Mouse (Mus musculus) inflammation-experienced regulatory T-cells, adult 16 weeks (primary cell): ENCODE results near the gene Nkx2-3. TPM values are rescaled to one million over a fixed set of nuclear protein-coding genes. Genes with fewer than 3 reads are reported as not detected.

Experiments
- polyA plus RNA-seq: library from polyadenylated mRNA; unstranded; fragments of 100-300 nt; shearing (Covaris generic); gene quantifications from one replicate; pipeline ENCODE4 v1.2.1, GENCODE M21; 2017

Gene Nkx2-3
- not detected for polyA plus RNA-seq

GRCm38 (mm10) chr19:43612051-43612450, at the start of gene Nkx2-3:
Gene Nkx2-3, plus strand, starts transcription at chr19:43612325.

Other genes starting within 250 kb of the Nkx2-3 start
- gene Hpse2, start 224.0 kb upstream of the Nkx2-3 start, polyA plus RNA-seq = not detected
- not detected for gene Cnnm1, start 171.9 kb upstream of the Nkx2-3 start, polyA plus RNA-seq
- 51.4 TPM for gene Got1, start 87.7 kb upstream of the Nkx2-3 start, polyA plus RNA-seq
- 7.0 TPM for gene Slc25a28, start 62.6 kb downstream of the Nkx2-3 start, polyA plus RNA-seq
- 6.5 TPM for gene Entpd7, start 77.3 kb downstream of the Nkx2-3 start, polyA plus RNA-seq
- 17.9 TPM for gene Cutc, start 140.7 kb downstream of the Nkx2-3 start, polyA plus RNA-seq
- 45.8 TPM for gene Cox15, start 140.7 kb downstream of the Nkx2-3 start, polyA plus RNA-seq
- not detected for gene Abcc2, start 169.9 kb downstream of the Nkx2-3 start, polyA plus RNA-seq